Mouse (Mus musculus) frontal cortex, postnatal 36 days (tissue): Measurements from ENCODE around the gene Oscar.
"Not testable (repeated sequence)": the region's sequence is repeated elsewhere in the genome, so short reads cannot be mapped to it uniquely, and the experiment has no call there.

Experiments used
- DNase-seq, 2 experiments: peaks; one replicate each; pipeline ENCODE4 v3.0.0; 2022; ENCODE audit warnings: low spot score in 2 of 2

Oscar gene

DNA sequence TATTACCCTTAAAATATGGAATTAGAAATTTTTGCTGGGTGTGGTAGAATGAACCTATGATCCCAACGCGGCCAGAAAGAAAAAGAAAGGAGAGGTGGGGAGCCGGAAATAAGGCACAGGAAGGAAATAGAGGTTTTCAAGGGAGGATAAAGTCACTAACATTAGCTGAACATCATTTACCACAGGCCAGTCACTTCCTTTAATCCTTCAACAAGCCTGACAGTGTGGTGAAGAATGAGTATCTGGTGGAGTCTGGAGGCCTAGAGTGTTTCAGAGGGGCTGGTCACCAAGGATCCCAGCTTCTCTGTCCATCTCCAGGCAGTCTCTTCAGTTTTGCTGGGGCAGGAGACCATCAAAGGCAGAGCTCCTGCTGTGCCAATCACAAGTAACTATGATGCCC, 5.5 kb downstream of the Oscar start:
- no peak for DNase-seq

- DNase-seq: no peak
Measured at GRCm38 (mm10) chr7:3609082-3609481, 6.9 kb downstream of the Oscar start.

GRCm38 (mm10) chr7:3608668-3609067, 7.3 kb downstream of the Oscar start:
- no peak for DNase-seq

- no peak for DNase-seq
Measured at GRCm38 (mm10) chr7:3607391-3607790, 8.6 kb downstream of the Oscar start.

DNA sequence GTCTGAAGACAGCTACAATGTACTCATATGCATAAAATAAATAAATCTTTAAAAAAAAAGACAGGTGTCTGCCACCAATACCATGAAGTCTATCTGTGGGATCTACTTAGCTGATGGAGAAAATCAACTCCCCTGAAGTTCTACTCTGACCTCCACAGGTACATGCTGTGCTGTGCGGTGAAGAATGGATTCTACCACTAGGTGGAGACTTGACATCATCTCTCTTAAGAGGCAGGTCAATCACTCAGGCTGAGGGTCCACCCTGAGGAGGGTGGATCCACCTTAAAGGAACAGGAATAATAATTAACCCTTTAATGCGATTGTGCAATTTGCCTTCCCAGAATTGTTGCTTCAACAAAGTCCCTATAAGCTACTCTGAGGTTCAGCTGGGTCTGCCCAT, 9.2 kb downstream of the Oscar start:
- no peak for DNase-seq

GRCm38 (mm10) chr7:3601119-3601518, 14.8 kb downstream of the Oscar start:
- peak; percentile 45 to 84 for DNase-seq

GRCm38 (mm10) chr7:3597755-3598154, 18.2 kb downstream of the Oscar start:
- DNase-seq: not testable (repeated sequence)

DNA sequence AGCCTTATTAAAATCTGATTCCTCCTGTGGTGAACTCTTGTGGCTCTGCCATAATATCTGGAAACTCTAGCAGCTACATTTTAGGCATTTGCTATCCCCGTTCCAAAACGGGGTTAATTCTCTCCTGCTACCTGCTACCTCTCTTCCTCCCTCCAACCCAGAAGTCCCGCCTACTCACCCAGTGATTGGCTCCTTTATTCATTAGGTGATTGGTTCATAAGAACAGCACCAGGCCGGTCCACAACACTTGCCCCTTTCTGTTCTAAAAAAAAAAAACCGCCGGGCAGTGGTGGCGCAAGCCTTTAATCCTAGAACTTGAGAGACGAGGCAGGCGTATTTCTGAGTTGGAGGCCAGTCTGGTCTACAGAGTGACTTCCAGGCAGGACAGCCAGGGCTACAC, 20.8 kb downstream of the Oscar start:
- no peak for DNase-seq

DNA sequence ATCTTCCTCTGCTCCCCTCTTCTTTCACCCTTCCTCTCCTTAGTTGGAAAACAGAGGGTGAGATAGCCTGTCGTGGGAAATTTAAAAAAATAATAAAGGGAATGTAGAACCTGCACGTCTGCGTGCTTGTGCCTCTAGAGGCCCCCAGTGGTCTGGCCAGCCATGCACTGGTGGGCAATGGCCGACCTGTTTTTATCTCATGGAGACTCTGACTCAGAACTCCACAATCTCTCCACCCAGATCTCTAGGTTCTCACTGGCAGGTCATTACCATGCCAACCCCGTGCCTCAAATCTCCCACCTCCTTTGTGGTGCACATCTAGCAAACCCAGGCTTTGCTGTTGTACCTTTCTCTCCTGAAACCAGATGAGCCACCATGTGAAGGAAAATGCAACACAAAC, 21.3 kb downstream of the Oscar start:
- DNase-seq: no peak

DNA sequence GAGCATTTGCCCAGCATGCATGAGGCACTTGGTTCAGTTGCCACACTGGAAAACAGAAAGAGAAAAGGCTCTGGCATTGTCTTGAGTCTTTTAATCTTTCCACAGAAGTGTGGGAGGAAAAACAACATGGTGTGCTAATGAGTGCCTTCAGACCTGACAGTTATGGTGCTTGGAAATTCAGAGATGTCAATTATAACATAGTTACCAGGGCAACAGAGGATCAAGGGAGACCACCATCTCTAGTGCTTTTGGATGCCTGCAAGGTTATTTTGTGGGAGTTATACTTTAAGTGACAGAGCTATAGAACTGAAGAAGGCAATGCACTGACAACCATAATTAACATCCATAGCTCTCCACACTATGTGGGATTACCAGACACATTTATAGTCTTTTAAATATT, 22.1 kb downstream of the Oscar start:
- DNase-seq: no peak

DNA sequence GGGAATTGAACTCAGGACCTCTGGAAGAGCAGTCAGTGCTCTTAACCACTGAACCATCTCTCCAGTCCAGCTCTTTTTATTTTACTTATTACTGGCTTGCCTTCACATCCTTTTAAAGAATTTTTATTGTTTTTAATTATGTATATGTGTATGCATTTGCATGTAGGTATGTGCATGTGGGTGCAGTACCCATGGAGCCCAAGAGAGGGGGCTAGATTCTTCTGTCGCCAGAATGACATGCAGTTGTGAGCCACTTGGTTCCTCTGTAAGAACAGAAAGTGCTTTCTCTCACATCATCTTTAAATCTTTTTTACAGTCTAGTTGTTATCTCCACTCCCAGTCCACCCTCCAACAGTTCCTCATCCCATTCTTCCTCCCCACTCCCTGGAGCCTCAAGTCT, 24.4 kb downstream of the Oscar start:
- no peak for DNase-seq

- no peak for DNase-seq
Measured at GRCm38 (mm10) chr7:3590550-3590949, 25.4 kb downstream of the Oscar start.

GRCm38 (mm10) chr7:3587292-3587691, 28.7 kb downstream of the Oscar start:
- no peak for DNase-seq

DNA sequence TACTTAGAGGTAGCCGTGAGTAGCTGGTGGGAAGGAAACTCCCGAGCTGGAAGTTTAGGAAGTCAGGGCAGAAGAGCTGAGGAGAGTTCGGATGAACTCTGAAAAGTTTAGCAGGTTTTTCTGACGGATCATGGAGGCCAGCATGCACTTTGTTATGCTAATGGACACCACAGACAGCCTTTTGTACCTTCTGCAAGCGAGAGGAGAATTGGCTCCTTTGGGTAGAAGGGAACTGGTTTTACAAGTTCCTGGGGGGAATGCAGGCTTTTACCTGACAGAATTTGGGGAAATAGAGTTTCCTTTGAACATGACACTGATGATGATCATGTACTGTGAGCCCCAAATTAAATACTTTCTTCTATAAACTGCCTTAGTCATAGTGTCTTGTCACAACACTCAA, 29.7 kb downstream of the Oscar start:
- no peak for DNase-seq

GRCm38 (mm10) chr7:3585763-3586162, 30.2 kb downstream of the Oscar start:
- no peak for DNase-seq

DNA sequence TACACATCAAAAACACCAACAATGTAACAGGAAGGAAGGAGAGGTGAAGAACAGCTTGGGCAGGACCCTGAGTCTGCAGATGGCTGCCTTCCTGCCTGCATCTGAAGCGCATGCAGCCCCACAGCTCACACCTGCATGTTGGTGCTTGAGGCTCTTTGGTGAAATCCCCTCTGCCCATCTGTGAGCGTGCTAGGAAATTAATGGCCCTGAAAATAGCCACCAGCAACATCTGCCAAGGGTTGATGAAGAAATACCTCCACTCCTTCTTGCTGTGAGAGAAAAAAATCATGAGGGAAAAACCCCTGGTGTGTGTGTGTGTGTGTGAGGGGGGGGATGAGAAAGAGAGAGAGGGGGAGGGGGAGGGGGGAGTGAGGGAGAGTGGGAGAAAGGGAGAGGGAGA, 35.9 kb downstream of the Oscar start:
- DNase-seq: no peak

- DNase-seq: no peak
Measured at GRCm38 (mm10) chr7:3578952-3579546, 36.9 kb downstream of the Oscar start.

DNA sequence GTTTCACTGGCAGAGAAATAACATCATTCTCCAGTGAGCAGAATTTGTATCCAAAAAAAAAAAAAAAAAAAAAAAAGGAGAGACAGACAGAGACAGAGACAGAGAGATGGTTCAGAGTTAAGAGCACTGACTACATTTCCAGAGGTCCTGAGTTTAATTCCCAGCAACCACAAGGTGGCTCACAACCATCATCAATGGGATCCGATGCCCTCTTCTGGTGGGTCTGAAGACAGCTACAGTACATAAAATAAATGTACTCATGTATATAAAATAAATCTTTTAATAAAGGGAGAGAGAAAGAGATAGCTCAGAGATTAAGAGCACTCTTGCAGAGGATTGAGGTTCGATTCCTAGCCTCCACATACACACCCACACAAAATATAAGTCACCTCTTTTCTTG, 37.8 kb downstream of the Oscar start:
- no peak for DNase-seq

DNA sequence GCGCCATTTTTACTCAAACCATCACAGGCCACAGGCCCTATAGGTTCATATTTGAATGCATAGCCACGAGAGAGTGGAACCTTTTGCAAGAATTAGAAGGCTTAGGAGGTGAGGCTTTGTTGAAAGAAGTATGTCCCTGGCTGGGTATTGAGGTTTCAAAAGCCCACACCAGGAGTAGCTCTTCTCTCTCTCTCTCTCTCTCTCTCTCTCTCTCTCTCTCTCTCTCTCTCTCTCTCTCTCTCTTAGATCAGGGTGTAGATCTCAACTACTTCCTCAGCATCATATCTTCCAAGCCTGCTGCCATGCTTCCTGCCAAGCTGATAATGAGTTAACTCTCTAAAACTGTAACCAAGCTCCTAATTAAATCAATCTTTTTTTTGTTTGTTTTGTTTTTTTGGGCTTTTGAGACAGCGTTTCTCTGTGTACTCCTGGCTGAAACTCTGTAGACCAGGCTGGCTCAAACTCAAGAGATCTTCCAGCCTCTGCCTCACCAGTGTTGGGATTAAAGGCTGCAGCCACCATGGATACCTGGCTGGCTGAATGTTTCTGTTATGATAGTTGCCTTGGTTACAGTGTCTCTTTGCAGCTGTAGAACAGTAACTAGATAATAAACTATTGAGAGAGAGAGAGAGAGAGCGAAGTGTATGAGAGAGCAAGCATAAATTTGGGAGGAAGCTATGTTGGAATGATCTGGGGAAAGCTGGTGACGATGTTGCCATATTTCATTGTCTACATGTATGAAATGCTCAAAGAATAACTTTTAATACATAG, 39.4 kb downstream of the Oscar start:
- DNase-seq: no peak

- DNase-seq: peak; percentile 28 to 30
Measured at GRCm38 (mm10) chr7:3574216-3574615, 41.7 kb downstream of the Oscar start.

- no peak for DNase-seq
Measured at GRCm38 (mm10) chr7:3571847-3572246, 44.1 kb downstream of the Oscar start.

- not testable (repeated sequence) for DNase-seq
Measured at GRCm38 (mm10) chr7:3570580-3570979, 45.4 kb downstream of the Oscar start.

DNA sequence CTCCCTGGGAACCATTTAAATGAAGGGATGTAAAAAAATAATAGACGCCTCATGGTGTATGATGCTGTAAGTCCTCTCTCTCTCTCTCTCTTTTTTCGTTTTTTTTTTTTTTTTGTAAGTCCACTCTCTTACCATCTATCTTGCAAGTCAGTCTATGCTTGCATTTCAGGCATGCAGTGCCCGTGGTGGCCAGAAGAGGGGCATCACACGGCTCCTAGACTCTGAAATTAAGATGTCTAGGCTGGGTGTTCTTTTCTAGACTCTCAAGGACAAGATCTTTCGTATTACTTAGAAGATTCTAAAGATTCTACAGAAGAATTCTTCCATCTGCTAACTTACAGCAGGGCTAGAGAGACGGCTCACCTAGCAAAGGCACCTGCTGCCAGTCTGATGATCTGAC, 46.2 kb downstream of the Oscar start:
- no peak for DNase-seq

DNA sequence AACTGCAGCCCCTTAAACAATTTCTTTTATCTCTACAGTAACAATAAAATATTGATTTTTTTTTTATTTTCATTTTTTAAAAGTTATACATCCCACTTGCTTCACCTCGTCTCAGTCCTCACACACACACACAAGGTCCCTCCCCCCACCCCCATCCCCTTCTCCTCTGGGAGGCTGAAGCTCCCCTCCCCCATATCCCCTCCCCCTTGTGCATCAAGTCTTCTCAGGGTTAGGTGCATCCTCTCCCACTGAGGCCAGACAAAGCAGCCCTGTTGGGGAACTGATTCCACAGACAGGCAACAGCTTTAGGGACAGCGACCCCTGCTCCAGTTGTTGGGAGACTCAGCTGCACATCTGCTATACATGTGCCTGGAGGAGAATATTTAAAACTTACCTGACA, 48.6 kb downstream of the Oscar start:
- no peak for DNase-seq
